Mouse (Mus musculus) forebrain, embryonic 15.5 days (tissue): ENCODE data around the gene Efcab3. TPM values are rescaled to one million over a fixed set of nuclear protein-coding genes. Genes with fewer than 3 reads are reported as not detected.

Source experiments
- ATAC-seq: fragments of 200-750 bp; cut with Nextera tagmentation; replicated peaks from 2 replicates; pipeline ENCODE4 v1.8.0; 2017; ENCODE audit warnings: mild to moderate bottlenecking, moderate TSS enrichment, moderate library complexity
- H3K27ac ChIP-seq: fragments of 300-500 bp; sonication (generic); replicated peaks from 2 replicates; pipeline ENCODE4 v1.5.1; 2015; ENCODE audit warnings: mild to moderate bottlenecking, inconsistent platforms
- H3K27me3 ChIP-seq: fragments of 300-500 bp; sonication (generic); 2 replicates; pipeline ENCODE4 v1.6.1; 2015; ENCODE audit warnings: inconsistent platforms
- H3K36me3 ChIP-seq: fragments of 300-500 bp; sonication (generic); 2 replicates; pipeline ENCODE4 v1.6.1; 2015; ENCODE audit warnings: mild to moderate bottlenecking, inconsistent platforms
- H3K4me1 ChIP-seq: fragments of 300-500 bp; sonication (generic); 2 replicates; pipeline ENCODE4 v1.6.1; 2015; ENCODE audit warnings: inconsistent platforms
- H3K4me2 ChIP-seq: fragments of 300-500 bp; sonication (generic); replicated peaks from 2 replicates; pipeline ENCODE4 v1.6.1; 2015; ENCODE audit warnings: mild to moderate bottlenecking, inconsistent platforms
- H3K4me3 ChIP-seq: fragments of 300-500 bp; sonication (generic); 2 replicates; pipeline ENCODE4 v1.5.1; 2015; ENCODE audit warnings: mild to moderate bottlenecking, inconsistent platforms
- H3K9ac ChIP-seq: fragments of 300-500 bp; sonication (generic); replicated peaks from 2 replicates; pipeline ENCODE4 v1.6.1; 2015; ENCODE audit warnings: mild to moderate bottlenecking, inconsistent platforms
- H3K9me3 ChIP-seq: fragments of 300-500 bp; sonication (generic); 2 replicates; pipeline ENCODE4 v1.6.1; 2016; ENCODE audit warnings: inconsistent platforms
- WGBS: fragments of 180-500 bp; shearing (Covaris S2); methylation state at CpG from one replicate; pipeline ENCODE4 v1.1.7; 2015; ENCODE audit warnings: mixed read lengths; 5-methylcytosine and 5-hydroxymethylcytosine counted together
- polyA plus RNA-seq: library from polyadenylated mRNA; unstranded; fragments of >200 nt; fragmentation: Nextera tagmentation; extraction: Ambion mirVana; gene quantifications from 2 replicates; pipeline ENCODE4 v1.2.1, GENCODE M21; 2015

The Efcab3 gene
- polyA plus RNA-seq, 1 experiment from 2014 or later: not detected

DNA sequence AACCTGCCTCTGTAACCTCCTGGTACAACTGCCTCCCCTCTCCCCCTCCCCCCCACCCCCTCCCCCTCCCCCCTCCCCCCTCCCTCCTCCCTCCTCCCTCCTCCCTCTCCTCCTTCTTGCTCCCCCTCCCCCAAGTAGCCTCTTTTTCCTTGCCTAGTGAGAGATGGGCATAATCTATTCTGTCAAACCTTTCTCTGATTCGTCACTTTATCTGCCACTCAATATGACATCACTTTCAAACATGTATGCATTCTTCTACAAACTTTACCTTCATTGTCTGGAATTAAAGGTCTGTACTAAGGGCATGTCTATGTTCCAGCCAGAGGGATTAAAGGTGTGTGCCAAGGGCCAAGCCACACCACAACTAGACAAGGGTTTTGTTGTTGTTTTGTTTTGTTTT is 86.4 kb downstream of the Efcab3 start:
- Histone ChIP-seq H3K36me3 (no peaks in the 10 kb centered on the region), H3K27me3 (no peaks in the 10 kb centered on the region), H3K4me3 (no peak overlapping the region), H3K4me1 (0 out of 2 replicates have a peak, but pooled peaks cover 4% of the 10 kb centered on the region), H3K27ac (no peak overlapping the region), H3K9me3 (no peaks in the 10 kb centered on the region), H3K9ac (no peak overlapping the region), H3K4me2 (no peak overlapping the region)
- ATAC-seq: no peak
- WGBS: 69% methylated on average over 1 of the region's 1 CpGs

DNA sequence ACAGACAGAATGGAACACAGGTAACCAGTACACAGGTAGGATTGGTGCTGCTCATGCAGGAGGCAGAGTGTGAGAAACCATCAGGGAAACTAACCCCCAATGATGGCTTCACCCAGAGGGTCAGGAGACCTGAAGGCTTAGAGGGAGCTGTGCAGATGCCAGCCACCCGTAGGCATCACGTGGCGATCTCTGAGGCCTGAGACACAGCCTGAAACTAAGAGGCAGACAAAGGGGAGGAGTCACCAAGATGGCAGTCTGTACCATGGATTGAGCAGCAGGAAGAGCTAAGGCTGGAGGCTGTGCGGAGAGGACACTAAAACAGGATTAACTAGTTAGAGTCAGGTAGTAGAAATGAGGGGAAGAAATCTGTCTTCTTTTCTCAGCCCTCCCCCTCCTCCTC is 87.3 kb downstream of the Efcab3 start:
- H3K36me3 ChIP-seq: no peaks in the 10 kb centered on the region
- H3K9me3 ChIP-seq: no peaks in the 10 kb centered on the region
- H3K4me3 ChIP-seq: no peak overlapping the region
- 0 out of 2 replicates have a peak, but pooled peaks cover 4% of the 10 kb centered on the region for H3K4me1 ChIP-seq
- WGBS: 57% methylated on average over 4 of the region's 4 CpGs
- no peak overlapping the region for H3K4me2 ChIP-seq
- no peak overlapping the region for H3K27ac ChIP-seq
- no peaks in the 10 kb centered on the region for H3K27me3 ChIP-seq
- no peak for ATAC-seq
- H3K9ac ChIP-seq: no peak overlapping the region

DNA sequence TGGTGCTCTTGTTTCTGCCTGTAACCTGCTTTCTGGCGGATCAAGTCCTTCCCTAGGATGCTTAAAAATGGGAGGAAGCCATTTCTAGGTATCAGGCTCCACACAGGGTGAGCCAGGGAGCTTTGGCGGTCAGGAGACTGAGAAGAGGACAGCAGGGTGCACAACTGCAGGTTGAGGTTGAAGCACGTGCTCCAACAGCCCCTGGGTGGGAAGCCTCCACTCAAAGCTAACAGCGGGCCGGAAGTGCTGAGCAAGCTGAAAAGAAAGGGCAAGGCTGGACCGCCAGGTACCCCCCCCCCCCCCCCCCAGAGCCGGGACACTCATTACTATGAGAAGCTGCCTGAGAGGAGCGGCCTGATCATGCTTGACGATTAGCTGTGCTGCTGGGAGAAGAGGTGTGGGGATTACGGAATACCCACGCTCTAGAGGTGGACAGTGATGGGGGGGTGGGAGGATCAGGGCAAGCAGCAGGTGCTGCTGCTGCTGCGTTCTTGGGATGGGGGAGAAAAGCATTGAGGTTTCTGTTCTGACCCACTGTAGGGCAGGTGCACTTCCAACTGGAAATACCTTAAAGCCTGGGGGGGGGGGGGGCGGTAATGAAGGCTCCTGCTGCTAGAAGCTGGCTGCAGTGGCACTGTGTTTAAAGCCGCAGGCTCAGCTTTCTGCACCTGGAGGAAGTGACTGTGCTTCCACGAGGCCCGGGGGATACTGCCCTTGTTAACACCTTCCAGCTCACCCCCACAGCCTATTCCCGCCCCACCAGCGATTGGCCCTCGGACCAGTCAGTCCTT is 88.0 kb downstream of the Efcab3 start:
- Histone ChIP-seq H3K27ac (no peak overlapping the region), H3K9ac (no peak overlapping the region), H3K4me2 (peak overlapping the region; percentile 12; the same call in 1 of the 2 replicates), H3K27me3 (no peaks in the 10 kb centered on the region), H3K4me1 (0 out of 2 replicates have a peak, but pooled peaks cover 4% of the 10 kb centered on the region), H3K36me3 (no peaks in the 10 kb centered on the region), H3K9me3 (no peaks in the 10 kb centered on the region), H3K4me3 (no peak overlapping the region)
- WGBS: 32% methylated on average over 18 of the region's 19 CpGs
- ATAC-seq: no peak

DNA sequence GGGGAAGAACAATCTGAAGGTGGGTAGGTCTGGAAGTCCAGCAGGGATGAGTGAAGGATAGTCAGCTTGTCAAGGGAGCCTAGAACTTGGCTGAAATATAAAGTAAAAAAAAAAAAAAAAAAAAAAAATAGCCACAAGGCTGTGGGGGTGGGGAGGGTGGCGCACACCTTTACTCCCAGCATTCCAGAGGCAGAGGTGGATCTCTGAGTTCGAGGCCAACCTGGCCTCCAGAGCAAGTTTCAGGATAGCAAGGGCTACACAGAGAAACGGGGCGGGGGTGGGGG is 88.6 kb downstream of the Efcab3 start:
- no peak overlapping the region for H3K9ac ChIP-seq
- no peak overlapping the region for H3K4me2 ChIP-seq
- H3K27ac ChIP-seq: no peak overlapping the region
- H3K4me1 ChIP-seq: 0 out of 2 replicates have a peak, but pooled peaks cover 4% of the 10 kb centered on the region
- H3K36me3 ChIP-seq: no peaks in the 10 kb centered on the region
- no peak overlapping the region for H3K4me3 ChIP-seq
- H3K27me3 ChIP-seq: no peaks in the 10 kb centered on the region
- WGBS: 65% methylated on average over 4 of the region's 4 CpGs
- no peaks in the 10 kb centered on the region for H3K9me3 ChIP-seq
- no peak for ATAC-seq

DNA sequence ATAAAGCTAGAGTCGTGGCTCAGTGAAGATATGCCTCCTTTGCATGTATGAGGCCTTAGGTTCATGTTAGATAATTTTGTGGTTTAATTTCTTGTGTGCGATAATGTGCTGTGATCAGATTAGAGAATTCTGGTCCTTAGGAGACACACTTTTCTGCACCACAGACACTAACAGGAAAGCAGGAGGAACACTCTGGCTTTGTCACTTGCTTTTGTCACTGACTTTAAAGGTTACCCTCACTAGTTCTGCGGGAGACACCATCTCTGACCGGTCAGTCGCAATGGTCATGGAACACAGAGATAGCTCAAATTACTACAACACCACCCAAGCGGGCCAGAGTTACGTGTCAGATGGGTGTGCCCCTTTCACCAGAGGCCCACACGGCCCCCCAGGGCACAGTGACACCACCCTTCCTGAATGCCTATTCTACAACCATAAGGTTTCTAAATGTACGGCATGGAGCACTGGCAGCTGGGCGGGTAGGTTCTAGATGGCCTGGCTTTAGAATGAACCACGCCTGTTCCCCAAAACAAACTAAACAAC is 89.0 kb downstream of the Efcab3 start:
- Histone ChIP-seq H3K9ac (no peak overlapping the region), H3K9me3 (no peaks in the 10 kb centered on the region), H3K27ac (no peak overlapping the region), H3K27me3 (no peaks in the 10 kb centered on the region), H3K4me2 (no peak overlapping the region), H3K4me1 (0 out of 2 replicates have a peak, but pooled peaks cover 4% of the 10 kb centered on the region), H3K36me3 (no peaks in the 10 kb centered on the region), H3K4me3 (no peak overlapping the region)
- 87% methylated on average over 11 of the region's 11 CpGs for WGBS
- ATAC-seq: no peak

DNA sequence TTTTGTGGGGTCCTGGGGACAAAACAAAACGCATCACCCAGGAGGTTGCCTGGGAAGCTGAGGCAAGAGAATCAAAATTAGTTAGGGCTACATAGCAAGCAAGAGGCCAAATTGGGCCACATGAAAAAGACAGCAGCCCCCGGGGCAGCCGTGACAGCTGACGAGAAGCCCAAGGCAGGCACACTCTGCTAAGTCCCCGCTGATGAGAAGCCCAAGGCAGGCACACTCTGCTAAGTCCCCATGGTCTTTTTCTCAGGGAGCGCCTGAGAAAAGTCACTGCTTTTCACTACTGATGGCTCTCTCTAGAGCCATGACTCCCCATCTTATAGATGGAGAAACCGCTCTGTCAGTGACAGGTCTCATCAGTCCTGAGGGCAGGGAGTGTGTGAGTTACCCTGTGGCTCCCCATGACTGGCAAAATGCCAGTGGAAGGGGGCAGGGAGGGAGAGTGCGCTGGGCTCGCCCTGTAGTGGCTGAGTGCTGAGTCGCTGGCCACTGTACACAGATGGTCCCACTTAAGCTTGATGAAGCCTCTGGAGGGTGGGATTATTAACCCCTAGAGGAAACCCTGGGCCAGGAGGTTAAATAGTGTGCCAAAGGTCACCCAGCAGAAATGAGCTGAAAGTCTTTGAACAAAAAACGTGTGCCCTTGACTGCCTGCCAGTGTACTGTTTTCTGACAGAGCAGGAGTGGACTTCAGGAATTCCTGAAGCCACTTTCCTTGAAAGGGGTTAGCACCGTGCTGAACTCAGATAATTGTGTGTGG is 89.9 kb downstream of the Efcab3 start:
- no peak overlapping the region for H3K4me3 ChIP-seq
- H3K9ac ChIP-seq: no peak overlapping the region
- no peaks in the 10 kb centered on the region for H3K27me3 ChIP-seq
- H3K4me1 ChIP-seq: 0 out of 2 replicates have a peak, but pooled peaks cover 4% of the 10 kb centered on the region
- no peaks in the 10 kb centered on the region for H3K9me3 ChIP-seq
- H3K27ac ChIP-seq: no peak overlapping the region
- H3K4me2 ChIP-seq: no peak overlapping the region
- WGBS: 34% methylated on average over 12 of the region's 12 CpGs
- H3K36me3 ChIP-seq: no peaks in the 10 kb centered on the region
- no peak for ATAC-seq

DNA sequence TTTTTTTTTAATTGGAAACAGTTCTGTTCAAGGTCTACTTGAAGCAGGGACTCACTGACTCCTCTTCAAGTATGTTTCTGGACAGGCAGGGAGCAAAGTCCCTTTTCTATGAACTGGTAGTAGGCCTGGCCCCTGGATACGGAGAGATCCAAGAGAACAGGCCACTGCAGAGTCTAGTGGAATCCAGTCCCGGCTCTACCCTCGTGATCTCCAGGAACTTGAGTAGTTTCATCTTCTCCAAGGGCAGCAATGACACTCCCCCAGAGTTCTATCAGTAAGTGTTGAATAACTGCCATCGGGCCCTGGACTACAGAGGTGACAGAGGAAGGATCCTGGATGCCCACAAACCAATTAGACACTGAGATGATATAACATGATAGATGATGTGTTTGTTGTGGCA is 92.5 kb downstream of the Efcab3 start:
- H3K36me3 ChIP-seq: no peaks in the 10 kb centered on the region
- no peak overlapping the region for H3K4me3 ChIP-seq
- H3K4me2 ChIP-seq: no peak overlapping the region
- H3K4me1 ChIP-seq: 0 out of 2 replicates have a peak, but pooled peaks cover 4% of the 10 kb centered on the region
- no peak overlapping the region for H3K27ac ChIP-seq
- ATAC-seq: no peak
- H3K27me3 ChIP-seq: no peaks in the 10 kb centered on the region
- 87% methylated on average over 4 of the region's 4 CpGs for WGBS
- H3K9ac ChIP-seq: no peak overlapping the region
- H3K9me3 ChIP-seq: no peaks in the 10 kb centered on the region

DNA sequence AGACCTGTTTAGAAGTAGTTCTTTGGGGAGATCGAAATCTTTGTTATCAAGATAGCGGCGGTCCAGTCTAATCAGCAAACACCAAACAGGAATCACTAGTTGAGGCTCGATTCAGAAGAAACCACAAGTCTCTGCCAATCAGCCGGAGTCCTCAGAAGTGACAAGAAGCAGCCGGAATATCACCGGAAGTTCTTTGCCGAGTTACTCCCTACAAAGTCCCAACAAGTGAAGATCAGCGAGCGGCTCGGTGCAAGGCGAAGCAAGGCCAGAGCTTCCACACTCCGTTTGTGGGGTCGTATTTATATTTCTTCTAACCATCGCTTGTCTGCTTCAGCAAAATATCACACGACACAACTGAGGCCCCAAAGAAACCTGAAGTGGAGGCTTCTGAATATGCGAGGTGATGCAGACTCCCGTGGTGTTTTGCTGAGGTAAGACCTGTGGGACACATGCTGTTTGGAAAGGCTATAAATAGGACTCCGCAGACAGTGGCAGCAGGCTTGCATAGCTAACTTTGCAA is 93.4 kb downstream of the Efcab3 start:
- H3K27me3 ChIP-seq: no peaks in the 10 kb centered on the region
- H3K9ac ChIP-seq: no peak overlapping the region
- ATAC-seq: no peak
- no peak overlapping the region for H3K4me2 ChIP-seq
- no peak overlapping the region for H3K4me3 ChIP-seq
- 87% methylated on average over 19 of the region's 19 CpGs for WGBS
- H3K9me3 ChIP-seq: no peaks in the 10 kb centered on the region
- no peak overlapping the region for H3K27ac ChIP-seq
- H3K36me3 ChIP-seq: no peaks in the 10 kb centered on the region
- H3K4me1 ChIP-seq: 0 out of 2 replicates have a peak, but pooled peaks cover 4% of the 10 kb centered on the region

DNA sequence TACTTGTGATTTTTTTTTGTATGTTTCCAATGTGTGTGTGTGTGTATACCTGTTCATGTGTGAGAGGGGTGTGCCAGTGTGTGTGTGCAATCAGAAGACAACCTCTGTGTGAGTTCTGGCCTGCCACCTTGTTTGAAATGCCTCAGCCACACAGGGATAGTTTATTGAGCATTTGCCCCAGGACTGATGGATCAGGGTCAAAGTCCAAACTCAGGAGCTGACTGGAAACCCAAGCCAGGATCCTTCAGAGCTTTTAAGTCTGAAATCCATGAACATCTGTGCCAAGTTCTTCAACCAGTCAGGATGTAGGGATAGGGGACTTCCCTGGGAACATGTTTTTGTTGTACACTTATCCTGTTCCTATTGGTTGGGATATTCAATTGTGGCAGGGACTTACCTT is 94.7 kb downstream of the Efcab3 start:
- no peak for ATAC-seq
- H3K36me3 ChIP-seq: no peaks in the 10 kb centered on the region
- H3K4me2 ChIP-seq: no peak overlapping the region
- H3K4me1 ChIP-seq: 0 out of 2 replicates have a peak, but pooled peaks cover 4% of the 10 kb centered on the region
- H3K27me3 ChIP-seq: no peaks in the 10 kb centered on the region
- no peak overlapping the region for H3K4me3 ChIP-seq
- H3K9me3 ChIP-seq: no peaks in the 10 kb centered on the region
- no peak overlapping the region for H3K27ac ChIP-seq
- H3K9ac ChIP-seq: no peak overlapping the region

DNA sequence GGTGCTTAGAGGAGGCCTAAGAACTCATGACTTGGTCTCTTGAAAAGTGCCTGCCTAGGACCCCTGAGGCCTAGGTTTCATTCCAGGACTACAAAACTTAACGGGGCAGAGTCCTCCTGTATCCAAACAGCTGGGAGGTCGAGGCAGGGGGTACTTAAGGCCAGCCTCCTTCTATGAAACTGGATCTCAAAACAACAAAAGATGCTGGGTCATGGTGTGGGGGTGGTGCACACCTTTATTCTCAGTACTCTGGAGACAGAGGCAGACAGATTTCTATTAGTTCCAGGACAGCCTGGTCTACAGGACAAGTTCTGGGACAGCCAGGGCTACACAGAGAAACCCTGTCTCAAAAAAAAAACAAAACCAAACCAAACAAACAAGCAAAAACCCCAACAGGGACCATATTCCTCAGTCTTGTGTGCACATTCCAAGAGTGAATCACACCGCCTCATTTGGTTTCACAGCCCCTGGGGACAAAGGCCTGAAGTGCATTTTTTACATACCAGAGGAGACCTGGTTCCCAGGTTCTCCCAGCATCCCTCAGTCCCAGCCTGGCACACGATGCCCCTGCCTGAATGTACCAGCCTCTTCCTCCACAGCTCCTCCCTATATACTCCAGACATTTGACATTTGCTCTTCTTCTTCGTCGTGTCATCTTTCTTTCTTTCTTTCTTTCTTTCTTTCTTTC is 96.4 kb downstream of the Efcab3 start:
- H3K36me3 ChIP-seq: no peaks in the 10 kb centered on the region
- H3K4me3 ChIP-seq: no peak overlapping the region
- 65% methylated on average over 6 of the region's 6 CpGs for WGBS

DNA sequence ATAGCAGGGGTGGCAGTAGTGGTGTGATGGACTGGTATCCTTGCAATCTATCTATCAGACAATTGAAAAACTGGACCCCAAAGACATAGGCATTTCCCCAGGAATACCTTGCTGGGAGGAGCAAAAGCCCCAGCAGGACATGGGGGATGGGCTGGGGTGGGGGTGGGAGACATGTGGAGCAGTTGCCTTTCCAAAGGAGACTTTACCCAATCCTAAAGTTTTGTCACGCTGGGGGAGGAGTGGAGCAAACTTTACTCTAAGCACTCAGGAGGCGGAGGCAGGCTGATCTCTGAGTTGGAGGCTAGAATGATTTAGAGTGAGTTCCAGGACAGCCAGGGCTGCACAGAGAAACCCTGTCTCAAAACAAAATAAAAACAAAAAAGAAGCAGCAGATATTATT is 98.0 kb downstream of the Efcab3 start:
- Histone ChIP-seq H3K4me2 (no peak overlapping the region), H3K27me3 (no peaks in the 10 kb centered on the region), H3K9ac (no peak overlapping the region), H3K4me3 (no peak overlapping the region), H3K36me3 (no peaks in the 10 kb centered on the region), H3K27ac (no peak overlapping the region), H3K4me1 (no peaks in the 10 kb centered on the region), H3K9me3 (no peaks in the 10 kb centered on the region)
- no peak for ATAC-seq
- WGBS: 94% methylated on average over 2 of the region's 2 CpGs

More for the DNA sequence above, 96.4 kb downstream of the Efcab3 start:
- Histone ChIP-seq H3K27me3 (no peaks in the 10 kb centered on the region), H3K4me2 (no peak overlapping the region), H3K4me1 (no peaks in the 10 kb centered on the region), H3K9me3 (no peaks in the 10 kb centered on the region), H3K9ac (no peak overlapping the region), H3K27ac (no peak overlapping the region)
- no peak for ATAC-seq
